Mouse (Mus musculus): ENCODE measurements around the gene Chaf1b.

Chaf1b gene
- long read RNA-seq, experiment 1, partial matches to known transcripts: 1 of 2 reads
- long read RNA-seq, experiment 1, other reads (novel, unspliced or antisense): 0 of 2 reads
- long read RNA-seq, experiment 2, partial matches to known transcripts: 0 of 1 reads
- long read RNA-seq, experiment 2, other reads (novel, unspliced or antisense): 1 of 1 reads

DNA sequence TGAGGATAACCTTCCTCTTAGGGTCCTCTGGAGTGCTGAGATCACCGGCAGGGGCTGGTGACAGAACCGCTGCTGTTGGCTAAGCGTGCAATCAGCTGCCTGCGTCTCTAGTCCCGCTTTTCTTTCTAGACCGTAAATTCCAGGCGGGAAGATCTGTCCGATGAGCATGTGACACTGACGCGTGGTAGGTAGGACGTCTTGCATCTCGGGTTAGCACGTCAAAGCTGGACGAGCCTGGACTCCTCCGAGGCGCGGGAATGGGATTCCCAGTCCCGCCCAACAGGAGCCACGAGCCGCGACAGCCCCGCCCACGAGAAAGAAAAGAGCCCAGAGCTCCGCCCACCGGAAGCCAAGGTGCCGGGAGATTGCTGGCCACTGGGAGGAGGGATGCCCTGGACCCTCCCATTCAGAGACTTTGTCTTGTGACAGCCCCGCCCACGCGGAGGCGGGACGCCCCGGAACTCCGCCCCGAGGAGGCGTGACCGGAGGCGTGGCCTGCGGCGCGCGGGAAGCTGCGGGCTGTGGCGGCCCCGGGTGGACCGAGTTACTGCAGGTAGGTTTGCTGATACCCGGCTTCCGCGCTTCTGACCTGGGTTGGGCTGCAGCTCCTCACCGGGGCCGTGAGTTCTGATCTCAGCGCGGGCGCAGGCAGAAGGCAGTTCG, at the start of gene Chaf1b:
TSS of gene Chaf1b (plus strand) at position 479 of the 663 bp plus-strand sequence.
- intact Hi-C loops (cut with DNase I): no loop called here

DNA sequence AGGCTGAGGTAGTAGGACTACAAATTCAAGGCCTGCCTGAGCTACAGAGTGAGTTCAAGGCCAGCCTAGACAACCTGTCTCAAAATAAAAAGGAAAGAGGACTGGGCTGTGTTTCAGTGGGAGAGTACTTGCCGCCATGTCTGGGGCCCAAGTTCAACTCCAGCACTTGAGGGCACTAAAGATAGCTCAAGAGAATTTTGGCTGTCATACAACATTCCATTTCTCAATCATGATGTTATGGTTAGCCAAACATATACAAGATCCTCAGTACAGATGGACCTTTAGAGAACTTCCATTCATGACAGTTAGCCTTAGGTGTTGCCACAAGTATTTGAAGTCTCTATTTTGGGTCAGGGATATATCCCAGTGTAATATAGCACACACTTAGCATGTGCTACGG, 49.6 kb upstream of the Chaf1b start:
- intact Hi-C loops (cut with DNase I): no loop called here

DNA sequence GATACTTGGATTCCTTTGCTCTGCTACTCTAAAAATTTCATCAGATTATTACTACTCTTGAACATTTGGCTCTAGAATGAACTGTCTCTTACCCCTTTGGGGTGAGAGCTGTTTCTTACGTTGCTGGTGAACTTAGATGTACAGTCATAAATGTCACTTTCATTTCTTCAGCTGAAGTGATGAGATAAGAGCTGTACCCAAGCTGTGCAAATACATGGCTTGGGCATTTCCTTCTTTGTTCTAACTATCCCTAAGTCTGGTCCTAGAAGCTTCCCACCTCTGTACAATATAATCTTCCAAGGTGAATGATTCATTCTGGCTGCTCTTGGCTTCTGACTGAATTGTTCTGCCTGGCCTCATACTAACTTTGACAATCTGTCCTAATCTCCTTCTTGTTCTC, 44.7 kb upstream of the Chaf1b start:
- intact Hi-C loops (cut with DNase I): no loop called here

DNA sequence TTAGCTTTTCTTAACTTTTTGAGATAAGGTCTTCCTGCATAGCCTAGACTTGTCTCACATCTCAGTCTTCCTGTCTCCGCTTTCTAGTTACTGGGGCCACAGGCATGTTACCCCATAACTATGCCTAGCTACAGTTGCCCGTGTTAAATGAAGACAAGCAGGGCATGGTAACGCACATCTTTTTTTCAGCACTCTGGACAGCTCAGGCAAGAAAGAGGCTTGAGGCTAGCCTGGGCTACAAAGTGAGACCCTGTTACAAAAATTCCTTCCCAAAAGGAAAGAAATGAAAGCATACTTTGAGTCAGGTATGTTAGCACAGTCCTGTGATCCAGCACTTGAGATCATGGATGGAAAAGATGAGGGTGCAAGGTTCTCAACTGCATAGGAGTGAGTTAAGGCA, 33.2 kb upstream of the Chaf1b start:
- intact Hi-C loops (cut with DNase I): no loop called here

DNA sequence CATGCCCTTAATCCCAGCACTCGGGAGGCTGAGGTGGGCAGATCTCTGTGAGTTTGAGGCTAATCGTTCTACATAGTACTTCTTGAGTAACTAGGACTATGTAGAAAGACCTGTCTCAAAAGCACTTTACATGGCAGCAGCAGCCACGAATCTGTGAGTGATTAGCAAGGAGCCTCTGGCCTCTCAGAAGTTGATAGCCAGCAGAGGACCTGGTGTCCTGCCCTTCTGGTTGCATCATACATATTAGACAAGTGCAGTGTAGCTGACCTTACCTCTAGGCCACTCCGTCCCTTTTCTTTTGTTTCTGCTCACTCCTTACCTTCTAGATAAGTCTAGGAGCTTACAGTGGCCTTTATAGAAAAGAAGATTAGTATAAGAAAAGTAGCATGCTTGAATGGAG, 23.7 kb upstream of the Chaf1b start:
- intact Hi-C loops (cut with DNase I): no loop called here

DNA sequence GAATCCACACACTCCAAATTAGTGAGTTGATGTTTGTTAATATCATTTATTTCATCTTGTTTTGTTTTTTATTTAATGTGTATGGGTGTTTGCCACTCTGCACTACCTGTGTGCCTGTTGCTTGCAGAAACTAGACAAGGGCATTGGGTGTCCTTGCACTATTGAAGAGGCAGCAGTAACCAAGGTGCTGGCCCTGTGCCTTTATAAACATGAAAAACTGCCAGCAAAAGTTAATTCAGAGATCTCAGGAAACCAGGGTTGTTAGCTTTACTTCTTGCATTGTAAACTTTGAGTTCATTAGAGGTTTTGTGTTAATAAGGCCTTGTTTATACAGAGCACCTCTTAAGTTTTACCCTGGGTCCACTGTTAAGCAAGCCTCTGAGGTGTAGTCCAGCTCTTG, 23.0 kb upstream of the Chaf1b start:
- intact Hi-C loops (cut with DNase I): no loop called here

DNA sequence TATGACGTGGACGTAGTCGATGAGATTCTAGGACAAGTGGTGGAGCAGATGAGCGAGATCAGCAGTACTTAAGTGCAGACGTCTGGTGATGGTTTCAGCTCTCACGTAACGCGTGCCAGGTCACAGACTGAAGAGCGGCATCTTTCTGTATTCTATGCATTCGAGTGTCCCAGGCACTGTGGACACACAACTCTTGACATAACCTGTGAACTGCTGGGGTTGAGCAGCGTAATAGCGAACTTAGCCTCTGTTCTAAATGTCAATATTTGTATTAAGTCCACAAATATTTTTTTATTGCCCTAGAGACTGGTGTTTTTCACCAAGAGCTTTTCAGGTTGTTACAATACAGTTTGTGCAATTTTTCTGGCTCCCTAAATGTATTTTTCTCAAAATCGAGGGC, 8.9 kb upstream of the Chaf1b start:
- intact Hi-C loops (cut with DNase I): no loop called here

DNA sequence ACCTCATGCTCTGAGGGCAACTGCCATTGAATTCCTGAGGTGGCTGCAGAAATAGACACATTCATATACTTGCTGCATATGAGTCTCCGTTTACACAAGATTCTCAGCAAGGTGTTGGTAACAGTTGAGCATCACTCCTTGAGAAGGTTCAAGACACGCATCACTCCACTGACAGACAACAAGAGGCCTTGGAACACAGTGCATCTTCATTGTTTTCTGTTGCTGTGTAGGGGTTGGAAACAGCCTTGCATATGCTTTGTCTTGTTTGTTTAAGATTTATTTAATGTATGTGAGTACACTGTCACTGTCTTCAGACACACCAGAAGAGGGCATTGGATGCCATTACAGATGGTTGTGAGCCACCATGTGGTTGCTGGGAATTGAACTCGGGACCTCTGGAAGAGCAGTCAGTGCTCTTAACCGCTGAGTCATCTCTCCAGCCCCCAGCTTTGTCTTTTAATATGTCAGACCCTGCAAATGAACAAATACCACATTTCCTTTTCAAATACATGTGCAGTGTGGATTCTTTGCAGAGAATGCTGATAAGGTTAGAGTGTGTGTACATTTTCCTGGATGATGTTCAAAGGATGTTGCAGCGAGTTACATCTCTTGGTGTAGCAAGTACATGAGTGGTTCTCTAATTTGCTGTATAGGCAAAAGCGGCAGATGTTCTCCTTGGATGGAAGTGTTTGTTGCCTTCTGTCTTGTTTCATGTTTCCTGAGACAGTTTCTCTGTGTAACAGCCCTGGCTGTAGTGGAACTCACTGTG, 5.9 kb upstream of the Chaf1b start:
- intact Hi-C loops (cut with DNase I): no loop called here

DNA sequence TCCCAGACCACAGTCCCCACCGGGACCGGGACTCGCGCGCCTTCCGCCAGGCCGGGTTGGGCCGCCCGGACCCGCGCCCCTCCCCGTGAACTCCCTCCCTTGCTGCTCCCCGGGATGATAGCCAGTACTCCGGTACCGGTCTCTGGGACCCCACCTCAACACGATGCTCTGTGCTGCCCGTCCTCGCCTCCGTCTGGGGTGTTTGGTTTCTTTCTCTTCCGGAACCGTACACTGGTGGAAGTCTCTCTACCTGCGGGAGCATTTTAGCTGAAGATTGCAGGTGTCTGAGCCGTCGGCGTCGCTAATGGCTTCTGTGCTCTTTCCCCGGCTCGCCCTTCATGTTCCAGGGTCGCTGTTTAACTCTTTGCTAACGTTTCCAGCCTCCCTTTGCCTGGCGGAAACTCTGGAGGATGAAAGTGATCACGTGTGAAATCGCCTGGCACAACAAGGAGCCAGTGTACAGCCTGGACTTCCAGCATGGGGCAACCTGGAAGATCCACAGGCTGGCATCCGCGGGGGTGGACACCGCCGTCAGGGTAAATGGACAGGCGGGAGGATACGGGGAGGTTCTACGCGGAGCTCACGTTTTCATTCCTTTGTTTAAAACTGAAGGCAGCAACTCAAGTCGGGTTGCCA, 503 bp downstream of the Chaf1b start:
- intact Hi-C loops (cut with DNase I): no loop called here

DNA sequence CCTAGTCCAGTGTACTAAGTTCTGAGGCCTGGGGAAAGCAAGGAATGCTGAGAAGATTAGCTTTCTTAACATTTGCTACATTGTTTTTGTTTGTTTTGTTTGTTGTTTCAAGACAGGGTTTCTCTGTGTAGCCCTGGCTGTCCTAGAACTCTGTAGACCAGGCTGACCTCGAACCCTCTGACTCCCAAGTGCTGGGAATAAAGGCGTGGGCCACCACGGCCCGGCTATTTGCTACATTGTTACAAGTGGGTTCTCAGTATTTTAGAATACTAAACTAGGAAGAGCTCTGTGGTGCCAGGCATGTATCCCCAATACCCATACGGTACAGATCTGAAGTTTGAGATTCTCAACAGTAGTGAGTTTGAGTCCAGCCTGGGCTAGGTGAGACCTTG, 1.0 kb downstream of the Chaf1b start:
- intact Hi-C loops (cut with DNase I): no loop called here

DNA sequence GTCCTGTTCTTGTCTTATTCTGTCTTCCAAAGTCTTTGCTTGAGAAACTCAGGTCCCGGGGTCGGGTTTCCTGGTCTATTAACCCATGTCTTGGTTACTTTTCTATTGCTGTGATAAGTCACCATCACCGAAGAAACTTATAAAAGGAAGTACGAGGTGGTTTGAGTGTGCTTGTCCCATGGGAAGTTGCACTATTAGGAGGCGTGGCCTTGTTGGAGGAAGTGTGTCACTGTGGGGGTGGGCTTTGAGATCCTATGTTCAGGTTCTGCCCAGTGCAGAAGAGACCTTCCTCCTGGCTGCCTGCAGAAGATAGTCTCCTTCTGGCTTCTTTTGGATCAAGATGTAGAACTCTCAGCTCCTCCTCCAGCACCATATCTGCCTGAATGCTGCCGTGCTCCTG, 4.8 kb downstream of the Chaf1b start:
- intact Hi-C loops (cut with DNase I): no loop called here

DNA sequence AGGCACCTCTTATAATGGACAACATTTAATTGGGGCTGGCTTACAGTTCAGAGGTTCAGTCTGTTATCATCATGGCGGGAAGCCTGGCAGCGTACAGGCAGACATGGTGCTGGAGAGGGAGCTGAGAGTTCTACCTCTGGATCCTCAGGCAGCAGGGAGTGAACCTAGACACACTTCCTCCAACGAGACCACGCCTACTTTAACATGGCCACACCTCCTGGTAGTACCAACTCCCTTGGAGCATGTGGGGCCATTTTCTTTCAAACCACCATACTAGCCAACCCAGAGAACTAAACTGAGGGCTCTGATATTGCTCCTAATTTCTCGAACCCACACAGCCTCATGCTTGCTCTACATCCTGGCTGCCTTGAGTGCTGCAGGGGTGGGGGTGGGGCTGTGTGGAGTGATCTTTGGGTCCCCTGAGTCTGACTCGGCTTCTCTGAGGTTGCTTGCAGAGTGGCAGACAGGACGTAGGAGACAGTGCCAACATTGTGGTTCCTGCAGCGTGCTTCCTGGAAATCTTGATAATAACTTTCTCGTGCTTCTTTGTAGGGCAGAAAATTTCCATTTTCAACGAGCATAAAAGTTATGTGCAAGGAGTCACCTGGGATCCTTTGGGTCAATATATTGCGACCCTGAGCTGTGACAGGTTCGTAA, 7.4 kb downstream of the Chaf1b start:
- intact Hi-C loops (cut with DNase I): no loop called here

DNA sequence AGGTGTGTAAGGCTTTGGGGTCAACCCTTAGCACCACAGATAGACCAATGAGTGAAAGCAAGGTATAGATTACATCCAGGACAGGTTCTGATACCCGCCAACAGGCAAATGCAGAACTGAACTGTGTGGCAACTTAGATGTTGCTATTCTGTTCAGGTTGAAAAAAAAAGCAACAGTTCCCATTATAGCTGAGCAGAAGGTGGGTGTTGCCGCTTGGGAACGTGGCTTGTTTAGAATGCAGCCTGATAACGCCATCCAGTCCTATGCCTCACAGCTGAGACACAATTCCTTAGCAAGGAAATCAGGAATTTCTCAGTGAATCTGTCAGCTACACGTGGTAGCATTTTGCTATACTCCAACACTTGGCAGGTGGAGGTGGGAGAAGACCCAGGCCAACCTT, 9.6 kb downstream of the Chaf1b start:
- intact Hi-C loops (cut with DNase I): no loop called here

DNA sequence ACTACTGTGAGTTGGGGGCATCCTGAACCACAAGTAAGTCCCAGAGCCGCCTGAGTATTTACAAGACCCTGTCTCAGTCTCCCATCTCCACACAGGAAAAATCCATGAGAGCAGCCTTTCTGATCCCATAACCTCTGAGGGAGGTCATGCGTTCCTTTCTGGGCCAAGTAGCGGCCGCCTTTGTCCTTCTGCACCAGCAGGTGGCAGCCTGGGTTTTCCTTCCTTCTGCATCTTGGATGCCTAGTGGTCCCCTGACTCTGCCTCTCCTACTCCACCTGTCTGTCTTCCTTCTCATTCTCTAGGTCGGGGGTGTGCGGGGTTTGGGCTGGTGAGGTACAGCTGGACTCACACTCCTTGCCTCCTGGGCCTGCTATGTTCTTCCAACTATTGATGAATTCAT, 19.3 kb downstream of the Chaf1b start:
- intact Hi-C loops (cut with DNase I): no loop called here

DNA sequence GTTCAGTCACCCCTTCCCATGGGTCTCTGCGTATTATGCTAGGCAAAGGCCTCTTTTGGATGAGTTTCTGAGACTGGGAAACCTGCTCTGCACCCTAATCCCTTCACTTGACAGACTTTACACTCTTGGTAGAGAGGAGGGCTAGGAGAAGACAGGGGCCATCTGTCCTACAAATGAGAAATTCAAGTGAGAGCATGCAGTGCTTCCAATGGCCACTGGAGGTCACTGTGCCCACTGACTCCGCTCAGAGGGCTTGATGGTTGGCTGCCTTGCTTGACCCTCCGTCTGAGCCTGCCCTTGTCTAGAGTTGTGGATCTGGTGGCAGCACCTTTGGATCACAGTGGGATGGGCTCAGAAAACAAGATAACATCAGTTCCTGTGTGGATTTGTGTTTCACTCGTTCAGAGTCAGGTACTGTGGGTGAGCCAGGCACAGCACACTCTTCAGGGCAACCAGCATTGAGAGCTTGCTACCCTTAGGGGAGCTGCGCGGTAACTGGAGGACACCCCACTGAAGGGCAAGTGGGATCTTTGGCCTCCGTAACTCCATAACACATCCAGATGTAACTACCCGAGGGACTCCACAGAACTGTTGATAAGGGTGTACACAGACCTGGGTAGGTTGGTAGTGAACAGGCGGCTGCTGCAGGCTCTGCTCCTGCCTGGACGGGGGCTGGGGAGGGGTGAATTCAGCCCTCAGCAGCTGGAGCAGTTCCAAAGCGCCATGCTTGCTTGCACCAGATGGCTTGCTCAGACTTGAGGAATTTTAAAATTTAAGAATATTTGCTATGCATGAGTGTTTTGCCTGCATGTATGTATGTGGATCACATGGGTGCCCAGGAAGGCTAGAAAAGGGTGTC, 22.7 kb downstream of the Chaf1b start:
- intact Hi-C loops (cut with DNase I): no loop called here

DNA sequence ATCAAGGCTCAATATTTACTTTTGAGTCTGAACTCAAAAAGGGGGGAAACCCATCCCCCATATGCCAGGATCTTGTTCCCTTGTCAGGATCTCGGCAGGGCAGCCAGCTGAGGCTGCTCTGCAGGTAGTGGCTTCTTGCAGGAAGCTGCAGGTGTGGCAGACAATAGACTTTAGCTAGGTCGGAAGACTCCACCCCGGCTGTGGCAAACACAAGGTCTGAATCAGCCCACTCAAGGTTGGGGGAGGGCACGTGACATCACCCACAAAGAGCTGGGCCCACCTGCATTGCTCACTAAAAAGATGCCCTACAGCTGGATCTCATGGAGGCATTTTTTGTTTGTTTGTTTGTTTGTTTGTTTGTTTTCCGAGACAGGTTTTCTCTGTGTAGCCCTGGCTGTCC, 24.1 kb downstream of the Chaf1b start:
- intact Hi-C loops (cut with DNase I): no loop called here

DNA sequence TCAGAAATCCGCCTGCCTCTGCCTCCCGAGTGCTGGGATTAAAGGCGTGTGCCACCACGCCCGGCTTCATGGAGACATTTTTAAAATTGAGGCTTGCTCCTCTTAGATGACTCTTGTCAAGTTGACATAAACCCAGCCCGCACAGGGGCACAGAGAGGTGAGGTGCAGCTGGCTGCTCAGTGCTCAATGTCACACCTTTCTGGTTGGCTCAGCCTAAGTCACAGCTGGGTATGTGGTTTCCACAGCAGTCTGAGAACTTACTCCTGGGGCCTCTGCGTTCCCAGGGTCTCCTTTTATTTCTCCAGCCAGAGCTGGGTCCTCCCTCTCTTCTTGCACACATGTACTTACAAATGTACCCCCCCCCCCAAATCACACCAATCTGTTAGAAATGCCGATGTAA, 24.5 kb downstream of the Chaf1b start:
- intact Hi-C loops (cut with DNase I): no loop called here

DNA sequence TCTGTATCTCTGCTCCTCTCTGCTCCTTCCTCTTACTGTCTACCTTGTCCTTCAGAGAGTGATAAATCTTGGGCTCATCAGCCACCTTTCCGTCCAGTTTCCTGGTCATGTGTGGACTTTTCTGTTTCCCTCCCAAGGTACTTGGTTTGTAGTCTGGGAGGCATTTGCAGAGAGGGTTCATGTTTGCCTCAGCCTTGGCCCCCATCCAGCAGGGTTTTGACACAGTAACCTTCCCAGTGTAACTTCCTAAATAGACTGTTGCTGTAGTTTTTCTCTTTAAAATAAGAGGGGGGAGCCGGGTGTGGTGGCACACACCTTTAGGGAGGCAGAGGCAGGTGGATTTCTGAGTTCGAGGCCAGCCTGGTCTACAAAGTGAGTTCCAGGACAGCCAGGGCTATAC, 26.2 kb downstream of the Chaf1b start:
- intact Hi-C loops (cut with DNase I): no loop called here

DNA sequence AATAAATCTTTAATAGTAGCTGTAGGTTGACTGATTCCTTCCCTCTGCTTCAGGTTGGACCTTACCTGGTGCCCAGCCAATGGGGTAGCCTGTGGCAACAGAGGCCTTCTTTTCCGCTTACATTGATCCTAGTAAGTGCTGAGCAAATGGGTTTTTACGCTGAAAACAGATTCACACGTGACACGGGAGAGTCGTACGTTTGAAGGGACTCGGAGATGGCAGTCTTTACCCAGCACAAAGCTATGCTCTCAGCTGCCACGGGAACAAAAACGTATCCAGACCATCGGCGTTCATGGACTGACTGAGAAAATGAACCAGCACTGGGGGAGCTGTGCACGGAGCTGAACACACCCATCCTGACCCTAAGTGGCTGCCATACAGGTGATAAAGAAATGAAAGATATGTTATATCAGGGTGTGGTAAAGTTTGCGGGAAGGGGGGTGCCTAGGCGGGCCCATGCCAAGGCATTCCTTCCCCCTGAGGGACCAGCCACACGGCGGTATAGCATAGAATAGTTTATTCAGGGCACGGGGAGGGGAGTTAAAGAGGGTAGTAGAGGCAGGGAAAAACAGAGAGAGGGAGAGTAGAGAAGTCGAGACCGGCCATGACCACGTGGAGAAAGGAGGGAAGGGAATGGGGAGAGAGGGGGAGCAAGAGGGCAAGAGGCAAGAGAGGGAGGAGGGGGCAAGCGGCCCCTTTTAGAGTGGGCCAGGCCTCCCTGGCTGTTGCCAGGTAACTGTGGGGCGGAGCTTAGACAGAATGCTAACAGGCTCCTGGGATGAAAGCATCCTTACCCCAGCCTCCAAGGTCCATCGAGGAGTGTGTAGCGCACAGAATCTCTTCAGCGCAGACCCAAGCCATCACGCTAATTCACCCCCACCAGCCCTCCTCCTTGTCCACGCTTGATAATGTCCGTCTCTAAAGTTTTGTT, 27.3 kb downstream of the Chaf1b start:
- intact Hi-C loops (cut with DNase I): no loop called here

DNA sequence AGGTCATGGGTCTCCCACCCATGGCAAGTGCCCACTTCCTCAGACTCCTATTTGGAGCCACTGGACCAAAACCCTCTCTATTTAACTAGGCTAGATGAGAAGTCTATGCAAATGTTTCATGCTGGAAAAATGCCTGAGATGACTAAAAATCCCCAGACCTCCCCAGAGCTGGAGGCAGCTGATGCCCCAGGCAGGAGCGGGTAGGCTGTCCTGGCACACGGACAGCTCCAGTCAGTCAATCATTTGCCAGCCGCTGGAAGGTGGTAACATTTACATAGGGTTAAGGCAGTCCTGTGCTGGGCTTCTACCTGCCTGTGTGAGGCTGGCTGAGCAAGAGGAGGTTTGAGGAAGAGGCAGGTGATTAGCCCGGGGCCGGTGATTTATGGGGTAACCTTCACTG, 28.5 kb downstream of the Chaf1b start:
- intact Hi-C loops (cut with DNase I): no loop called here

Data from adrenal gland (tissue).